Mouse (Mus musculus): ENCODE results near the gene Rela. TPM values are rescaled to one million over a fixed set of nuclear protein-coding genes. Genes with fewer than 3 reads are reported as not detected.

Rela gene
- polyA plus RNA-seq (2015; fragmentation: Nextera tagmentation; extraction: Ambion mirVana), result 47.3 and 52.4 TPM in 2 replicates

DNA sequence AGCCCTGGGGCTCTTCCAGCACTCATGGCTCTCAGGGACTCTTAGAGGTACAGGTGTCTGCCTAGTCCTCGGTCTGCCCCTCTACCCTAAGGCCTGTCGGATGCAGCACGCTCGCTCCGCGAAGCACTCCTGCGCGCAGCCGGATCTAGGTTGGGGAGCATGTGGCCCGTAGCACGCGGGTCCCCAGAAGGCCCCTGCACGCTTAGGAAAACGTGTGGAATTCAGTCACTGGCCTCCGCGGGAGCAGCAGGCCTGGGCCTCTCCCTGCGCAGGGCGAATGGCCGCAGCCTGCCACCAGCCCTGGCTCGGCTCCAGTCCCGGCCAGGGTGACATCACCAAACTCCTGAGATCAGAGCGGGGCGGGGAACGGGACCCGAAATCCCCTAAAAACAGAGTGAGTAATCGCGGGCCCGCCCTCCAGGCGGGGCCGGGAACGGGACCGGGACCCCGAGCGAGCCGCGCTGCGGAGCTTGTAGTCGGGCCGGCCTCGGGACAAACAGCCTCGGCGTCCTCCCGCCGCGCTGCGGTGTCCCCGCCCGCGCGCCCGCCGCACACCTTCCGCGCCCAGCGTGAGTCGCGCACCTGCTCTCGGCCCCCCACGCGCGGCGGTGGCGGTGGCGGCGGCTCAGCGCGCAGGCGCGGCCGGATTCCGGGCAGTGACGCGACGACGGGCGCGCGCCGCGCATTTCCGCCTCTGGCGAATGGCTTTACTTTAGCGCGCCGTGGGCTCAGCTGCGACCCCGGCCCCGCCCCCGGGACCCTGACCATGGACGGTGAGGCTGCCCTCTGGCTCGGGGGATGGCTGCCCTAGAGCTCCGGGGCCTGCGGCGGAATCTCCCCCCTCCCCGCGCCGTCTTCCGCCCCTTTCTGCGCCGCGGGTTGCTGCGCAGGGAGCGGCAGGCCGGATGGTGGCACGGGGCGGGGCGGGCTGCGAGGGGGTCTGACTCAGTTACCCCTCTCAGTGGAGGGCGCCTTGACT is at the start of gene Rela:
TSS of gene Rela (plus strand) at position 415 of the 979 bp plus-strand sequence.
- no peaks in the 10 kb centered on the region for H3K27me3 ChIP-seq
- peaks cover 41% of the 10 kb centered on the region for H3K4me1 ChIP-seq
- no peaks in the 10 kb centered on the region for H3K9me3 ChIP-seq (replicated peaks)
- H3K36me3 ChIP-seq, result peaks cover 40% of the 10 kb centered on the region
- peak; percentile 87 for ATAC-seq (replicated peaks; ENCODE audit: low FRiP score)
- H3K4me2 ChIP-seq, result peak within 1 kb of the TSS; percentile 93
- H3K4me3 ChIP-seq (replicated peaks), result peak within 1 kb of the TSS; percentile 89
- under 1% methylated on average over 93 of the region's 109 CpGs for WGBS
- peak within 1 kb of the TSS; percentile 80 for H3K9ac ChIP-seq
- H3K27ac ChIP-seq, result peak within 1 kb of the TSS; percentile 93

DNA sequence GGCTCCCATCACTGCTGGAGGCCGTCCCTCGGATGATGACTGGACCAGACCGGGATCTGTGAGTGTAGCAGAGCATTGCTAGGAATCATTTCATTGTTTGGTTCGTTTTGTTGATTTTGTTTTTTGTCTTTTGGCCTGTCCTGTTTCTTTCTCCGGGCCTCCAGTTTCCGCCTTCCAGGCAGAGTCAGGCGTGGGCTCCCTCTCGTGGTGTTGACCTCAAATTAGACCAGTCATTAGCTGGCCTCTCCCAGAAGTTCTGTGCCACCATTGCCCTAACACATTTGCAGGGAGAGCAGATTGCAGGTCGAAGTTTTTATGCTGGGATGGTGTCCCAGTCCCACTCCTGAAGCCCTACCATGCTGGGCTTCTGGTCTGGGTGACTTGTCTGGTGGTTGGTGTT is 48.1 kb upstream of the Rela start:
- no peak overlapping the region for H3K27ac ChIP-seq
- no peaks in the 10 kb centered on the region for H3K4me1 ChIP-seq
- H3K9me3 ChIP-seq (replicated peaks), result no peaks in the 10 kb centered on the region
- ATAC-seq (replicated peaks; ENCODE audit: low FRiP score), result no peak
- WGBS, result 77% methylated on average over 9 of the region's 9 CpGs
- H3K36me3 ChIP-seq, result no peaks in the 10 kb centered on the region
- H3K4me3 ChIP-seq (replicated peaks), result no peak overlapping the region
- no peak overlapping the region for H3K9ac ChIP-seq
- no peaks in the 10 kb centered on the region for H3K27me3 ChIP-seq
- H3K4me2 ChIP-seq, result no peak overlapping the region

DNA sequence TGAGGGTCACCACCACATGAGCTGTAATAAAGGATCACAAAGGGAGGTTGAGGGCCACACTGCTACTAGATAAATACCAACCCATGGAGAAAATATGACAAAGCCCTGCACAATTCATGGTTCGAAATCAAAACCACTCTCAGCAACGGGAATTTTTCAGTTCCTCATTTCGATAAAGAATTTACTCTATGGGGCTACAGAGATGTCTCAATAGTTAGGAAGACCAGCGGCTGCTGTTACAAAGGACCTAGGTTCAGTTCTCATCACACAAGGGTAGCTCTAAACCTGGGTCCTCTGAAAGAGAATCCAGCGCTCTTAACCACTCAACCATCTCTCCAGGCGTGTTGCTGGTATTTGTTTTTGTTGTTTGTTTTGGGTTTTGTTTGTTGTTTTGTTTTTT is 45.4 kb upstream of the Rela start:
- WGBS, result 89% methylated on average over 6 of the region's 6 CpGs

DNA sequence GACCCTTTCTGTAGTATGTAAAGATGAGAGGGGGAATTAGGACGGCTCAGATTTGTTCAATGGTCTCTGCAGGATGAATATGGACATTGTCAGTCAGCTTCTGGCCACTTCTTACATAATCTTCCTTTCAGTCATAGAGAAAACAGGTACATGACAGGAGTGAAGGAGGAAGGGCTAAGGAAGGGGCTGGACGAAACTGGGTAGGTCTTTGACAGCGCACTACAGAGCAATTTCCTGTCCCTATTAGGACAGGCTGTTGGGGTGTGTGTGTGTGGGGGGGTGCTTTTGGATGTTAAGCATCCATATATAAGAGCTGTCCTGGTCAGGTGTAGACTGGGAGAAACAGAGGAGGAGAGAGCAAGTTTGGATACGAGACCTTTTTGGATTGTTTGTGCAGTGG is 38.1 kb upstream of the Rela start:
- Histone ChIP-seq H3K27ac (no peak overlapping the region), H3K27me3 (no peaks in the 10 kb centered on the region), H3K4me3 (replicated peaks) (no peak overlapping the region), H3K9ac (no peak overlapping the region), H3K4me2 (no peak overlapping the region), H3K9me3 (replicated peaks) (no peaks in the 10 kb centered on the region), H3K4me1 (peaks cover 14% of the 10 kb centered on the region), H3K36me3 (peaks cover 15% of the 10 kb centered on the region)
- ATAC-seq (replicated peaks; ENCODE audit: low FRiP score), result no peak
- 77% methylated on average over 4 of the region's 4 CpGs for WGBS

More for the DNA sequence above, 45.4 kb upstream of the Rela start:
- no peaks in the 10 kb centered on the region for H3K4me1 ChIP-seq
- no peak for ATAC-seq (replicated peaks; ENCODE audit: low FRiP score)
- no peaks in the 10 kb centered on the region for H3K27me3 ChIP-seq
- H3K27ac ChIP-seq, result no peak overlapping the region
- no peak overlapping the region for H3K9ac ChIP-seq
- H3K4me3 ChIP-seq (replicated peaks), result no peak overlapping the region
- H3K4me2 ChIP-seq, result no peak overlapping the region
- no peaks in the 10 kb centered on the region for H3K9me3 ChIP-seq (replicated peaks)
- H3K36me3 ChIP-seq, result no peaks in the 10 kb centered on the region

DNA sequence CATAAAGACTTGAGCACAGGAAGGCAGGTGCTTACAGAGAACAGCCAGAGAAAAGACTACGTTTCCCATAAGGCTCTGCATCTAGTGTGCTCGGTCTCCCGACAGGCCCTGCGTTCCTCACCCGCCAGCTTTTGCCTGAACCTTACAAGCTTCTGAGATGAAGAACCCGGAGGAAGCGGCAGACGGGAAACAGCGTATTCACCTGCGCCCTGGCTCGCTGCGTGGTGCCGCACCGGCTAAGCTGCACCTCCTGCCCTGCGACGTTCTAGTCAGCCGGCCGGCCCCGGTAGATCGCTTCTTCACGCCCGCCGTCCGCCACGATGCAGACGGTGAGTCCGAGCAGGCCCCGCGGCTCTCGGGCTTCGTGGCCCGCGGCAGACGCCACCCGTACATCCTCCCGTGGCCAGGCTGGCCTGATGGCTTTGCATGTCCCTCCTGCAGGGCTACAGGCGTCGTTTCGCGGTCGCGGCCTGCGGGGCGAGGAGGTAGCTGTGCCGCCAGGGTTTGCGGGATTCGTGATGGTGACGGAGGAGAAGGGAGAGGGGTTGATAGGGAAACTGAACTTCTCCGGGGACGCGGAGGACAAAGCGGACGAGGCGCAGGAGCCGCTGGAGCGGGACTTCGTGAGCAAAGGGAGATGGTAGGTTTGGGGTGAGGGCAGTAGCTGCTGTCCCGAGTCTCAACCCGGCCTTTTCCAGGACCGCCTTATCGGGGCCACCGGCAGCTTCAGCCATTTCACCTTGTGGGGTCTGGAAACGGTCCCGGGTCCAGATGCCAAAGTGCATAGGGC is 35.3 kb upstream of the Rela start, which contains the start of gene Rnaseh2c:
TSS of gene Rnaseh2c (plus strand) at position 122 of the 790 bp plus-strand sequence.
- H3K9me3 ChIP-seq (replicated peaks), result no peaks in the 10 kb centered on the region
- peak within 1 kb of the TSS; percentile 79 for H3K9ac ChIP-seq
- peak within 1 kb of the TSS; percentile 71 for H3K4me3 ChIP-seq (replicated peaks)
- ATAC-seq (replicated peaks; ENCODE audit: low FRiP score), result peak; percentile 87
- WGBS, result under 1% methylated on average over 64 of the region's 64 CpGs
- peak within 1 kb of the TSS; percentile 89 for H3K27ac ChIP-seq
- H3K4me2 ChIP-seq, result peak within 1 kb of the TSS; percentile 71
- no peaks in the 10 kb centered on the region for H3K27me3 ChIP-seq
- H3K36me3 ChIP-seq, result peaks cover 43% of the 10 kb centered on the region
- peaks cover 14% of the 10 kb centered on the region for H3K4me1 ChIP-seq

DNA sequence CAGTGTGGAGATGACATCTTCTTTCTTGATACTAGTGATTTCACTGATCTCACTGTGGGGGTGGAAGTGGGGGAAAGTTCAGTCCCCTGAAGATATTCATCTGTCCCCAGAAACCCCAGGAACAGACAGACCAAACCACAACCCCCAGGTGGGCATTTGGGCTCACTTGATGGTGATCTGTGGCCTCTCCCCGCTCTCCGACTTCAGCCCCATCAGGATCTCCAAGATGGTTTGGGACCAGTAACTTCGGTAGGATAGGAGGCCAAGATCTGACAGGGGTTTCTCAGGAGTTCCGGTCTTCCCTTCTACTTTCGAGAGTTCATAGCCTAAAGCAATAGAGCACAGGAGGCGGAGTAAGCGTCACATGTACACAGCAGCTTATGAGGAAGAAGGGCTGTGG is 33.6 kb upstream of the Rela start:
- Histone ChIP-seq H3K27me3 (no peaks in the 10 kb centered on the region), H3K4me1 (peaks cover 23% of the 10 kb centered on the region), H3K9me3 (replicated peaks) (no peaks in the 10 kb centered on the region), H3K4me2 (no peak overlapping the region), H3K4me3 (replicated peaks) (no peak overlapping the region), H3K27ac (no peak overlapping the region), H3K36me3 (peaks cover 60% of the 10 kb centered on the region), H3K9ac (no peak overlapping the region)
- 91% methylated on average over 7 of the region's 7 CpGs for WGBS
- ATAC-seq (replicated peaks; ENCODE audit: low FRiP score), result no peak

DNA sequence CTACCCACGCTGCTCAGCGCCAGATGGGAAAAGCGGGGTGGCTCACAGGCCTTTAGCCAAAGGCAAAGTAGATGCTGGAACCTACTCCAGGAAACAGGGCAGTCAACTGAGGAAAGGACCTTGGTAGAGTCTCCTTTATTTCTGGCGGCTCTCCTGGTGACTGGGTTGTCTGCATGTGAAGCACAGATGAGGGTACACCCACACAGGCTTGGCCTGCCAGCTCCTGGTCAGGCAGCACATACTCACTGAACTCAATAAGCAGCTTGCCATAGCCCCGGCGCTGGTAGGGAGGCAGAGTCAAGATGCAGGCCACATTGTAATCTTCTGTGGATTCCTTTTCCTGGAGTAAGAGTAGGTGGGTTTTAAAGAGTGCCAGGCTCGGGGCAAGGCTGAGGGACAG is 32.2 kb upstream of the Rela start:
- H3K36me3 ChIP-seq, result peaks cover 64% of the 10 kb centered on the region
- H3K4me3 ChIP-seq (replicated peaks), result no peak overlapping the region
- H3K4me1 ChIP-seq, result peaks cover 31% of the 10 kb centered on the region
- no peak for ATAC-seq (replicated peaks; ENCODE audit: low FRiP score)
- H3K27me3 ChIP-seq, result no peaks in the 10 kb centered on the region
- no peak overlapping the region for H3K9ac ChIP-seq
- 93% methylated on average over 7 of the region's 7 CpGs for WGBS
- no peaks in the 10 kb centered on the region for H3K9me3 ChIP-seq (replicated peaks)
- H3K4me2 ChIP-seq, result no peak overlapping the region
- no peak overlapping the region for H3K27ac ChIP-seq

DNA sequence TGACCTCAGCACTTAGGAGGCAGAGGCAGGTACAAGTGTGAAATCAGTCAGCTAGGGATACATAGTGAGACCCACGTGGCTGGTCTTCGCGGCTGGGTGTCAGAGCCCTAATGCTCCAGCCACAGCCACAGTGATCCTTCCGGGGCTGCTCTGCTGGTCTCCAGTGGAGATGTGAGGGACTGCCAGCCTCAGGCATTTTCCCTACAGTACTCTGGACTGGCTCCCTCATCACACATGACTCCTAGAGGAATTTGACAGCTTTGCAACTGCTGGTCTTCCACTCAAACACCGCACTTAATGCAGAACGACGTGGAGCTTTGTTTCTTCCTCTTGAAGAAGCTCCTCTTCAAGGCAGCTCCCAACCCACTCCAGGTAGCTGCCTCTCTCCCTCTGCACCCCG is 31.1 kb upstream of the Rela start:
- 85% methylated on average over 8 of the region's 8 CpGs for WGBS

DNA sequence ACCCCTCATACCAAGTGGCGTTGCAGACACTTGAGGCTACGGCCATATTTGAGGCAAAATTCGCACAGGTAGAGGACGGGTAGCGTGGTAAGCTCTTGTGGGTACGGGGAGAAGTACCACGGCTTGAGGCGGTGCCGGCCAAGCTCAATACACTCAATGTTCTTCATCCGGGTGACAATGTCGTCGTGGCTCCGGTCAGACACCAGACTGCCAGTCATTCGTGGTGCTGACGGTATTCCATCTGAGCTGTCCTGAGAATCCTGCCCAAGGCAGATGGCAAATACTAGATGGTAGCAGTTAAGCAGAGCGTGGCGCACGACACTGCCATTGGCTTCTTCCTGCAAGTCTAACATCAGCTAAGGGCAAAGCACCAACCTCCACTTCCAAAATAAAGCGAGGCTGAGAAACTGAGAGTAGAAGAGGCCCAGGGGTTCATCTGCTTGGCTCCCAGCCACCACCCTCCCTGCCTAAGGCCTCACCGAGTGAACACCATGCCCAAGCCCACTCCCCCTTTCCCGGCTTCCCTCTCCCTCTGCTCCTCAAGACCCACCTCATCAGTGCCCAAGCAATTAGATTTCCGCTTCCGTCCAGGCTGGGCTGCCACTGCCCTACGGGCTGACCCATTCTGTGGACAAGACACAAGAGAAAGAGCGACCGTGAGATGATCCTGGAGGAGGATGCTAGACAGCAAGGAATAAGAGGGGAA is 29.4 kb upstream of the Rela start:
- H3K4me3 ChIP-seq (replicated peaks), result no peak overlapping the region
- H3K27me3 ChIP-seq, result peaks cover 4% of the 10 kb centered on the region; the same call in 1 of the 2 replicates
- WGBS, result 95% methylated on average over 26 of the region's 26 CpGs
- H3K4me2 ChIP-seq, result no peak overlapping the region
- H3K4me1 ChIP-seq, result peaks cover 32% of the 10 kb centered on the region
- H3K36me3 ChIP-seq, result peaks cover 62% of the 10 kb centered on the region
- H3K9ac ChIP-seq, result no peak overlapping the region
- no peaks in the 10 kb centered on the region for H3K9me3 ChIP-seq (replicated peaks)
- H3K27ac ChIP-seq, result no peak overlapping the region
- ATAC-seq (replicated peaks; ENCODE audit: low FRiP score), result no peak

More for the DNA sequence above, 31.1 kb upstream of the Rela start:
- Histone ChIP-seq H3K9me3 (replicated peaks) (no peaks in the 10 kb centered on the region), H3K9ac (no peak overlapping the region), H3K4me2 (no peak overlapping the region), H3K27me3 (no peaks in the 10 kb centered on the region), H3K4me1 (peaks cover 39% of the 10 kb centered on the region), H3K27ac (no peak overlapping the region), H3K4me3 (replicated peaks) (no peak overlapping the region), H3K36me3 (peaks cover 64% of the 10 kb centered on the region)
- no peak for ATAC-seq (replicated peaks; ENCODE audit: low FRiP score)

DNA sequence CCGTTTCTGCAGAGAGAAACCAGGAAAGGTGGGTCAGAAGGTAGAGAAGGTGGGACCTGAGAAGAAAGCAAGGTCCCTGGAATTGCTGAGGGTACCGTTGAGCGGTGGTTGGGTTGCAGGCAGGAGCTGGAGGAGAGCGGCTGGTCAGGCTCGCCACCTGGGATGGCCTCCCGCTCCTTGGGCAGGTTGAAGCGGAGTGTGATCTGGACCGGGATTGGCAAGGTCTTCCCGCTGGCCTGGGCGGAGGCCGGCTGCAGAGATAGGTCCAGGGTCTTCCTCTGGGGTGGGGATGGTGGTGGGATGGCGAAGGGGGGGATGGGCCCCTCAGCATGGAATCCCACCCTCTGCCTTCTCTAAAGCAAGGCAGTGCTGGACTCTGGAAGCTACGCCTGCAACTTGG is 28.6 kb upstream of the Rela start:
- Histone ChIP-seq H3K4me2 (peak overlapping the region; percentile 77), H3K36me3 (peaks cover 54% of the 10 kb centered on the region), H3K27ac (peak overlapping the region; percentile 99), H3K9ac (peak overlapping the region; percentile 86; the same call in 1 of the 2 replicates), H3K4me3 (replicated peaks) (peak overlapping the region; percentile 85), H3K27me3 (peaks cover 4% of the 10 kb centered on the region; the same call in 1 of the 2 replicates), H3K4me1 (peaks cover 25% of the 10 kb centered on the region), H3K9me3 (replicated peaks) (no peaks in the 10 kb centered on the region)
- no peak for ATAC-seq (replicated peaks; ENCODE audit: low FRiP score)
- WGBS, result 92% methylated on average over 13 of the region's 13 CpGs

DNA sequence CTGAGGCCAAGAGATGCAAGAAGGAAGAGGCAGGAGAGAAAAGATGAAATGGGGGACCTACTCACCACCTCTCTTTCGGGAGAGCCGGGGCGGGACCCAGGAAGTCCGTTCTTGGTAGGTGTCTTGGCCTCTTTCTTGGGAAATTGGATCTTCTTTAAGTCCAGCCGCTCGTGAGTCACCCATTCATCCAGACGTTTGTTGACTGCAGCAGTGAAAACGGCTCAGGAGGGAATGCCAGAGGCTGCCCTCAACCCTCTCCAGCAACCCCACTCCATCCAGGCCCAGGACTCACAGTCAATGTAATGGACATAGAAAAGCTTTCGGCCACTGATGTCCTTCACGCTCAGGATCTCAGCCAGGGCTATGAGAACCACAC is 28.1 kb upstream of the Rela start:
- peak overlapping the region; percentile 77 for H3K4me2 ChIP-seq
- no peaks in the 10 kb centered on the region for H3K9me3 ChIP-seq (replicated peaks)
- WGBS, result 56% methylated on average over 10 of the region's 10 CpGs
- H3K9ac ChIP-seq, result peak overlapping the region; percentile 86
- peaks cover 4% of the 10 kb centered on the region; the same call in 1 of the 2 replicates for H3K27me3 ChIP-seq
- H3K4me1 ChIP-seq, result peaks cover 25% of the 10 kb centered on the region
- peak overlapping the region; percentile 99 for H3K27ac ChIP-seq
- no peak for ATAC-seq (replicated peaks; ENCODE audit: low FRiP score)
- H3K4me3 ChIP-seq (replicated peaks), result peak overlapping the region; percentile 85
- peaks cover 49% of the 10 kb centered on the region for H3K36me3 ChIP-seq

All from kidney, embryonic 15.5 days (tissue).